Mouse (Mus musculus) CD8-positive naive resting alpha-beta T cell, adult 2 months (primary cell): ENCODE data around the gene Ctsa.
"Not testable (repeated sequence)": the region's sequence is repeated elsewhere in the genome, so short reads cannot be mapped to it uniquely, and the experiment has no call there.

Experiments used
- DNase-seq, 2 experiments: peaks; one replicate each; pipeline ENCODE4 v3.0.0; 2022; ENCODE audit warnings: low read depth in 2 of 2, low spot score in 2 of 2

The Ctsa gene

DNA sequence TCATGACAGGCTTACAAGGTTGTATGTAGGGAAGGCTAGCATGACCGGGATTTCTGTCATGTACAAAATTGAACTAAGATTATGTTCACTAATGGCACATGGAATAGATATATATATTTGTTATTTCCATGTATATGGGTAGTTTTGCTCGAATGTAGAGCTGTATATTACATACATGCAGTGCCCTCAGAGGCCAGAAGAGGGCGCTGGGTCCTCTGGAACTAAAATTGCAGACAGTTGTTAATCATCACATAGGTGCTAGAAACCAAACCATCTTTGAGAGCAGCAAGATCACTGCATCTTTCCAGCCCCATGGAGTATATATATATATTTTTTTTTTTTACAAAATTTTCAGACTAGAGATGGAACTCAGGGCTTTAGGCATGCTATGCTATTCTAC is 13.1 kb downstream of the Ctsa start:
- peak in 1 of 2 experiments; percentile 34 for DNase-seq

DNA sequence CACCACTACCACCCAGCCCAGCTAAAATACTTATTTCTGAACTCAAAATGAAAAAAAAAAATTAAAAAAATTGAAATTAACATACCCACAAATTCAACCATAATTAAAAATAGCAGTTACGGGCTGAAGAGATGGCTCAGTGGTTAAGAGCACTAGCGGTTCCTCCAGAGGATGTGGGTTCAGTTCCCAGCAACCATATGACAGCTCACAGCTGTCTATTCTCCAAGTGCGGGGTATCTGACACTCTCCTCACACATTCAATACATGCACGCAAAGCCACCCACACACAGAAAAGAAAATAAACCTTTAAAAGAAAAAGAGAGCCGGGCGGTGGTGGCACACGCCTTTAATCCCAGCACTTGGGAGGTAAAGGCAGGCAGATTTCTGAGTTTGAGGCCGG is 17.4 kb downstream of the Ctsa start:
- DNase-seq: no peak

DNA sequence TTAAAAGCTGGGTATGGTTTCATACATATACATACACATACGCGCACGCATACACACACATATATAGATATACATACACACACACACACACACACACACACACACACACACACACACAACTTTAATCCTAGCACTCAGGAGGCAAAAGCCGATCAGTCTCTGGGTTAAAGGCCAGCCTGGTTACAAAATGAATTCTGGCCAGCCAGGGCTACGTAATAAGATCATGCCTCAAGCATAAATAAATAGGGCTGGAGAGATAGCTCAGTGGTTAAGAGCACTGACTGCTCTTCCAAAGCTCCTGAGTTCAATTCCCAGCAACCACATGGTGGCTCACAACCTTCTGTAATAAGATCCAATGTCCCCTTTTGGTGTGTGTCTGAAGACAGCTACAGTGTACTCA is 22.9 kb downstream of the Ctsa start:
- DNase-seq: not testable (repeated sequence)

DNA sequence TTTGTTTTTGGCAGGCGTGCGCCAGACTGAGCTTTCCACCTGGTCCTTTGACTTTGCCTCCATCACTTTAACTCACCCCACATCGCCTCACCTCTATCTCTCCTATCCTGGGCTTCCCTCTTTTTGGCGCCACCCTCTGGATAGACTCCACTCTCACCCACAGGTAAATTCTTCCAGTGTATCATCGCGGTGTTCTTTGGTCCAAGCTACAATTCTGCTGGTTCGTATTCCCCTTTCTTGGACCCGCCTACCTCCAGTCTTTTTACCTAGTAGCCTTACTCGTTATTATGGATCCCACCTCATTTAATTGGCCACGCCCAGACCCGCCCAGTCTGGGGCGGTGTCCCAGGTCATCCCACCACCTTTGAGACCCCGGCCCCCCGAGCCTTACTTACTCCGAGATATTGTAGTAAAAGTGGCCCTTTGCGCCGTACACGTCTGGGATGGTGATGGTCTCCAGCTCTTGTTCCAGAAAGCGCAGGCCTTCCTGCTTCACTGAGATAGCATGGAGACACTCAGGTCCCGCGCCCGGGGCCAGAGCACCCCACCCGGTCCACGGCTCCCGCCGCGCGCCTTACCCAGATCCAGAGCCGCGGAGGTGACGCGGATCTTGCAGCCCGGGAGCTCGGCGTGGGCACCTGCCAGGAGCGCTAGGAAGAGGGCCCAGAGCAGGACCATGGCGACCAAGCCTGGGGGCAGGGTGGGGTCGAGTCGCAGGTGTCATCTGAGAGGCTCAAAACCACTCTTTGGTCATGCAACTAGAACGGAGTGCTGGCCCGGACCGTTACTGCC is 23.8 kb downstream of the Ctsa start:
- DNase-seq: no peak

DNA sequence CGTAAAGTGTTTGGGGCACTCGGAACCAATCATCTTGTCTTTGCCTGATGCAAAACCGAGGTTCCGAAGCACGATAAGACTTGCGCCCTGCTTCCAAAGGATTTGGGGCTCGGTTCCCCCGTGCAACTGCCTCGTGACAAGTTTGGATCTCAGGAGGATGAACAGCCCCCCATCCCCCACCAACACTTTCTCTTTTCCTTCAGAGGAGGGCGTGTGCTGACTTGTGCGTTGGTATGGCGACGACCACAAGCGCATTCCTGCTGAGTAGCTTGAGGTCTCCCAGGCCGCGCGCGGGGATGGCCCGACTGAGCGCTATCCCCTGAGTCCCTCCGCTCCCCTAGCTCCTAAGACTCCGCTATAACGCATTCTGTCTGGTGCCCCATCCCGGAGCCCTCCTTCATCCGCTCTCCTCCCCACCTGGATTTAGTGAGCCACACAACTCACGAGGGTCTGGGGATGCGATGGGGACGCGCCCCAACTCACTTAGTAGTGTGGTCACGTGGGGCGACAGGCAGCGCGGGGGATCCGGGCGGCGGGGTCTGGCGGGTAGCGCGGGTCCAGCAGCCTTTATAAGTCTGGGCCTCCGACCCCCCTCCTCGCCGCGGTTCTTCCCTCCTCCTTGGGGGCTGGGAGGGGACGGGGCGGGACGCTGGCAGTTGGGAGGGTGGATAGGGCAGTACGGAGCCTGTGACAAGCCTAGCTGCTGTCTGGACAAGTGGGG is 24.6 kb downstream of the Ctsa start, which contains the start of gene Pltp:
Gene Pltp, minus strand, starts transcription at position 611 of the 721 bp plus-strand sequence.
- DNase-seq: peak in 1 of 2 experiments; percentile 36

GRCm38 (mm10) chr2:164857842-164858553 is 25.3 kb downstream of the Ctsa start:
- DNase-seq: no peak

- DNase-seq: no peak
These were observed 26.5 kb downstream of the Ctsa start for GRCm38 (mm10) chr2:164859155-164859554.

GRCm38 (mm10) chr2:164859640-164860432 is 27.2 kb downstream of the Ctsa start:
- DNase-seq: no peak

DNA sequence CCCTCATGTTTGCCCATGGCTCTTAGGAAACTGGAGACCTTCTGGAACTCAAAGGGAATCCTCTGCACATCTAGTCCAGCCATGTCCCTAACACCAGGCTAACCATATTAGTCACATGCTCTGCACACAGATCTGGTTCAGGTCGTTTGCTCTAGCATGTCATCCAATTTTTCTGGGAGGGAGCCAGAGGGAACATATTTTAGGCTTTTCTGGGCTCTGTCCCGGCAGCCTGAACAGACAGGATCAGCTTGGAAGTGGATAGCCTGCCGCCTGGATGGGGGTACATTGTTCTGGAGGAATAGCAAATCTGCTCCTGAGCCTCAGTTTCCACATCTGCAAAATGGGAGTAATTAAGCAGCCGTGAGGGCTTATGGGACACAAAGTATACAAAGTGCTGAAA is 28.4 kb downstream of the Ctsa start:
- DNase-seq: no peak

- no peak for DNase-seq
These were observed 29.6 kb downstream of the Ctsa start for GRCm38 (mm10) chr2:164862179-164862861.

- not testable (repeated sequence) for DNase-seq
These were observed 30.7 kb downstream of the Ctsa start for GRCm38 (mm10) chr2:164863411-164863810.

DNA sequence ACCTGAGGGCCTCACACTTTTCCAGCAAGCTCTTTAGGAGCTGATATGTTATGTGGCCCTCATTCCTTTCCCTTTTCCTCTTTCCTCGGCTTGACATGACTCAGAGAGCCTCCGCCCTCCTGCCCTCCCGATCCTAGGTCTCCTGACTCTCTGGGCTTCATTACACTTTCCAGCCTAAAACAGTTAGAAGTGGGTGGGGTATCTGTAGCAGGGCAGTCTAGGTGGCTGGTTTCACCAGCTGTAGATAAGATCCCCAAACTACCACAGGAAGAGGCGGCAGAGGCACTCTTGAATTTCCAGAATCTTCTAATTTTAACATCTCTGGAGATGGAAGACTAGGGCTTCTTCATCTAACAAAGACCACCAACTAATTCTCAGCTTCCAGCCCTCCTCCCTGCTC is 31.9 kb downstream of the Ctsa start:
- no peak for DNase-seq

GRCm38 (mm10) chr2:164866741-164867551 is 34.3 kb downstream of the Ctsa start:
- peak; percentile 21 to 44 for DNase-seq

DNA sequence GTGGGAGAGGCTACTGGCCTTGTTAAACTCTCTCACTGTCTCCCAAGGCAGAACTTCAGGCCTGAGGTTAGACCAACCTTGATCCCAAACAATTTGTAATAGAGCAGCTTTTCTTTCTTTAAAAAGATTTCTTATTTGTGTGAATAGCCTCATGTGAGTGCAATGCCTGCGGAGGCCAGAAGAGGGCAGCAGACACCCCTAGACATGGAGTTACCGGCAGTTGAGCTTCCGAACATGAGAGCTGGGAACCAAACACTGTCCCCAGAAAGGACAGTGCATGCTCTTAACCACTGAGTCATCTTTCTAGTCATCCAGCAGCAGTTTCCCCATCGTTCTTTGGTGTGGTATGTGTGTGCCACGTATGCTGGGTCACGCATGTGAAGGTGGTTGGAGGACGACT is 34.9 kb downstream of the Ctsa start:
- no peak for DNase-seq

- no peak for DNase-seq
These were observed 35.8 kb downstream of the Ctsa start for GRCm38 (mm10) chr2:164868491-164868890.

GRCm38 (mm10) chr2:164871602-164872303 is 39.1 kb downstream of the Ctsa start:
- DNase-seq: no peak

- DNase-seq: no peak
These were observed 40.9 kb downstream of the Ctsa start for GRCm38 (mm10) chr2:164873621-164874020.

DNA sequence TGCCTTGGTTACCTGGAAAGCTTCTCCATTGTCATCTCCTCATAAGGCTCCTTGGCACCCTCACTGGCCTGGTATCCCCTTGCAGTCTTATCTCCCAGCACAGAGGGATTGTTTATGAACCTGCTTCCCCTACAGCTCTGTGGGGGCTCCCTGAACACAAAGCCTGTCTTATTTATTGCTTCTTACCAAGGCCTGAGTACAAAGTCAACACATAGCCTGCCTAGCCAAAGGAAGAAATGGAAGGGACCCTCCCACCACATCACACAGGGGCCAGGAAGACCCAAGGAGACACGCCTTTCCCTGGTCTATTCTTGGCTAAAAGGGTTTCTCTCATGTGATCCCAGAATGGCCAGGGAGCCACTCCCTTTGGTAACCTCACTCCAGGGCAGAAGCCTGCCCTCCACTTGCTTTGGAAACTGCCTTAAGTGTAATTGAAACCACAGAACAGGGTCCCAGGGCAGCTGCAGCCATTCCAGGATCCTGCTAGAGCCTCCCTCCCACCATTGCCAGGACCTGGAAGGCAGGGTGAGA is 41.6 kb downstream of the Ctsa start:
- no peak for DNase-seq

DNA sequence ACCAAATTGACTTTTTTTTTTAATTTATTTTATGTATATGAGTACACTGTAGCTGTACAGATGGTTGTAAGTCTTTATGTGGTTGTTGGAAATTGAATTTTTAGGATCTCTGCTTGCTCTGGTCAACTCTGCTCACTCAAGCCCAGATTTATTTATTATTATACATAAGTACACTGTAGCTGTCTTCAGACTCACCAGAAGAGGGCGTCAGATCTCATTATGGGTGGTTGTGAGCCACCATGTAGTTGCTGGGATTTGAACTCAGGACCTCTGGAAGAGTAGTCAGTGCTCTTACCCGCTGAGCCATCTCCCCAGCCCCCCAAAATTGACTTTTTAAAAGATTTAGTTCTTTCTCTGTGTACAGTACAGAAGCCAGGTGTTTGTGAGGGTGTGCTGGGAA is 43.0 kb downstream of the Ctsa start:
- DNase-seq: not testable (repeated sequence)
